8 mouse cellular contexts compared by ENCODE assay signal in genomic region chr8:106136156-106137130, GRCm38 (mm10). TPM values are rescaled to one million over a fixed set of nuclear protein-coding genes. Genes with fewer than 3 reads are reported as not detected.
A peak's percentile ranks its signal among the peaks of the same experiment; 100 is the strongest.
DNase-seq lines count a peak whose midpoint lies in the region; ATAC-seq and TF ChIP-seq lines count a peak whose summit lies in the region.

TSS of gene Esrp2 (minus strand) at chr8:106136974.

- no peak for TF ChIP-seq POLR2A in spleen, adult 2 months (IDR thresholded peaks at IDR 0.05; ENCODE audit: low read depth, low read length)

- no peak within 1 kb of the TSS for H3K27ac ChIP-seq in spleen, adult 2 months (ENCODE audit: insufficient read depth, low read length)
- peak within 1 kb of the TSS; percentile 91 for H3K27ac ChIP-seq in lung, embryonic 15.5 days

- H3K4me2 ChIP-seq in lung, embryonic 15.5 days = peak within 1 kb of the TSS; percentile 79

- no peak for TF ChIP-seq CTCF in spleen, adult 2 months (IDR thresholded peaks at IDR 0.05; ENCODE audit: extremely low read depth, insufficient read depth, insufficient read length, insufficient replicate concordance)

- peak; percentile 62 for ATAC-seq in lung, embryonic 15.5 days (ENCODE audit: borderline replicate concordance, extremely low read depth, low FRiP score, low TSS enrichment)

- H3K36me3 ChIP-seq in spleen, adult 2 months (ENCODE audit: control insufficient read depth, insufficient read depth, low read length) = peaks cover 14% of the 10 kb centered on the region
- H3K36me3 ChIP-seq in lung, embryonic 15.5 days = peaks cover 14% of the 10 kb centered on the region

- peaks cover 23% of the 10 kb centered on the region for H3K27me3 ChIP-seq in spleen, adult 2 months (ENCODE audit: control insufficient read depth, insufficient read depth, low read length)
- peaks cover 37% of the 10 kb centered on the region for H3K27me3 ChIP-seq in lung, embryonic 15.5 days

- no peaks in the 10 kb centered on the region for H3K9me3 ChIP-seq in lung, embryonic 15.5 days

- peak within 1 kb of the TSS; percentile 58 for H3K9ac ChIP-seq in lung, embryonic 15.5 days

- WGBS in spleen, adult 2 months = 2% methylated on average over 84 of the region's 86 CpGs
- WGBS in lung, embryonic 15.5 days = 1% methylated on average over 86 of the region's 86 CpGs

- H3K4me3 ChIP-seq in spleen, adult 2 months (ENCODE audit: extremely low read depth, insufficient read depth, insufficient read length) = peak within 1 kb of the TSS; percentile 37; the same call in 1 of the 2 replicates
- H3K4me3 ChIP-seq in lung, embryonic 15.5 days = peak within 1 kb of the TSS; percentile 54

- no peak for DNase-seq in spleen, adult 2 months (ENCODE audit: low read depth in 1 of 2, low spot score in 2 of 2)
- no peak for DNase-seq in spleen, postnatal 36 days (ENCODE audit: low spot score in 2 of 2)
- no peak for DNase-seq in gonadal fat pad, adult 2 months (ENCODE audit: low read depth)
- peak; percentile 93 to 96 for DNase-seq in kidney, adult 8-10 months
- peak; percentile 26 for DNase-seq in retina, embryonic 14.5 days (ENCODE audit: low spot score)
- no peak for DNase-seq in left cerebral cortex, adult 11 months (ENCODE audit: low spot score)
- no peak for DNase-seq in layer of hippocampus, postnatal 36 days

- peaks cover 17% of the 10 kb centered on the region for H3K4me1 ChIP-seq in spleen, adult 2 months (ENCODE audit: control insufficient read depth, insufficient read depth, insufficient read length)
- peaks cover 24% of the 10 kb centered on the region for H3K4me1 ChIP-seq in lung, embryonic 15.5 days

RNA-seq across cellular contexts. Expression of gene Esrp2, which starts in this region (rescaled TPM):
- polyA plus RNA-seq in spleen, adult 2 months (2012; rRNA removed) = 0.67 and 0.69 TPM in 2 replicates
- 59.5 and 80.6 TPM in 2 replicates for polyA plus RNA-seq in gonadal fat pad, adult 2 months (2012; rRNA removed)
- polyA plus RNA-seq in lung, embryonic 15.5 days (2015; fragmentation: Nextera tagmentation; extraction: Ambion mirVana) = 43.6 and 44.1 TPM in 2 replicates
- not detected for total RNA-seq in layer of hippocampus, postnatal 36 days (2021)

Comparison
In these comparisons a context has a peak if more than half of its experiments do, and no peak if none do; other contexts are left out.
1. RNA of gene Esrp2 (polyA plus RNA-seq): 59.5 to 80.6 TPM in gonadal fat pad, adult 2 months and 43.6 to 44.1 TPM in lung, embryonic 15.5 days; 0.67 to 0.69 TPM in spleen, adult 2 months; every median in the first group is over 10 times any median in the second.
2. DNase-seq: peak in kidney, adult 8-10 months (2 of 2) and retina, embryonic 14.5 days (single experiment); none in spleen, adult 2 months (0 of 2), spleen, postnatal 36 days (0 of 2), gonadal fat pad, adult 2 months (single experiment), left cerebral cortex, adult 11 months (single experiment) and layer of hippocampus, postnatal 36 days (0 of 2).